Mouse (Mus musculus): ENCODE data around the gene Mlh1. TPM values are rescaled to one million over a fixed set of nuclear protein-coding genes. Genes with fewer than 3 reads are reported as not detected.

Mlh1 gene
- polyA plus RNA-seq, 1 experiment, result 44.4 TPM

DNA sequence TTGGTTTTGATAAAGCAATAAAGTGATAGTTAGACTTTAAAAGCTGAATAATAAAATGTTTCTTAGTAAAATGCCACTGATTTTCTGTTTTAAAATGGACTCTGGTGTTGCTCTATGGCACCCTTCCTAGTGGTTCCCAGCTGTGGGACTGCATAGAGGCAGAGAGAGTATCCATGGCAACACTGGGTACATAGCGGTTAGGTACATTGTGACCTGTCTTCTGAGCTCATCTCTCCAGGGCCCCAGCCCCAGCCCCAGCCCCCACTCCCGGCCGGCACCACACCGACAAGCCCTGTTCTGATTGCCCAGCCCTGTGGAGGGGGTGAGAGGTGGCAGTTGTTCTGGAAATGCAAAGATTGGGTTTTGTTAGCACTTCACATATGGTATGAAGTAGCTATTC is 86.7 kb downstream of the Mlh1 start:
- no peak overlapping the region for H3K27ac ChIP-seq (ENCODE audit: insufficient read depth, low read length)
- peaks cover 7% of the 10 kb centered on the region for H3K4me1 ChIP-seq (ENCODE audit: control insufficient read depth, insufficient read depth, low read length)
- no peak overlapping the region for H3K4me3 ChIP-seq (ENCODE audit: insufficient read depth, low read length)
- TF ChIP-seq CTCF (IDR thresholded peaks at IDR 0.05; ENCODE audit: borderline replicate concordance, insufficient read depth, low read length) (no peak), POLR2A (IDR thresholded peaks at IDR 0.05; ENCODE audit: low read depth, low read length) (no peak)

DNA sequence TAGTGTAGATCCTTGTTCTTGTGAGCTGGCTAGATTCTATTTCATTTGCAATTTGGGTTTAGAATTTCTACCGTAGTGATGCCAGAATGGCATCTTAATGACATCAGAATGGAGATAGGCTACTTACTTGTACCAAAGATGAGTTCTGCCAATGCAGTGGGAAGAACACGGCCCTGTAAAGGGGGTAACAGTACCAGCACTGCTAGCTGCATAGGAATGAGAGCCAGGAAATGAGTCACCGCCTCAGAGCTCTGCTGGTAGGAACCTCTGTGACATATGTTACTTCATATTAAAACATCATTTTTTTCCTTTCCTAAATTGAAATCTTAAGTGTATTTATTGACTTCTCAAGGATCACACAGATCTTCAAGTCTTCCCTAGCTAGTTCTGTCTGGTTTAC is 89.4 kb downstream of the Mlh1 start:
- TF ChIP-seq POLR2A (IDR thresholded peaks at IDR 0.05; ENCODE audit: low read depth, low read length), result no peak
- no peak for TF ChIP-seq CTCF (IDR thresholded peaks at IDR 0.05; ENCODE audit: borderline replicate concordance, insufficient read depth, low read length)
- no peak overlapping the region for H3K4me3 ChIP-seq (ENCODE audit: insufficient read depth, low read length)
- H3K27ac ChIP-seq (ENCODE audit: insufficient read depth, low read length), result peak overlapping the region; percentile 25; the same call in 1 of the 2 replicates
- H3K4me1 ChIP-seq (ENCODE audit: control insufficient read depth, insufficient read depth, low read length), result peaks cover 7% of the 10 kb centered on the region

DNA sequence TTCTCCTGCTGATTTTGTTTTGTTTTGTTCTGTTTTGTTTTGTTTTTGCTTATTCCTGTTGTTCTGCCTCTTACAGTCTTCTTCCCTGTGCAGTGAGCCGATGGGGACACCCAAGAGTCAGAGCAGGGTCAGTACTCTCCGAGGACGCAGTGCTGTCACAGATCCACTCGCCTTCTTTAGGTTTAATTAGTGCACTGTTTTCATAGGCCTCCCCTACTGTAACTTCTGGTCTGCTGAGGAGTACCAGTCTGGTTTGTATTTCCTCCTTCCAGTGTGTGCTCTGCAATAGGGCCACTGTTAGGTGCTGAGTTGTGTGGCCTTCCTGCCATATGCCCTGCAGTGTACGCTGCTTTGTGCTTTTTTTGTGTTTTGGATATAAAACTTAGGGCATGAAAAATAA is 92.6 kb downstream of the Mlh1 start:
- TF ChIP-seq CTCF (IDR thresholded peaks at IDR 0.05; ENCODE audit: borderline replicate concordance, insufficient read depth, low read length), result no peak
- no peak for TF ChIP-seq POLR2A (IDR thresholded peaks at IDR 0.05; ENCODE audit: low read depth, low read length)
- Histone ChIP-seq H3K27ac (ENCODE audit: insufficient read depth, low read length) (no peak overlapping the region), H3K4me1 (ENCODE audit: control insufficient read depth, insufficient read depth, low read length) (peaks cover 7% of the 10 kb centered on the region), H3K4me3 (ENCODE audit: insufficient read depth, low read length) (no peak overlapping the region)

Other genes with a start within 250 kb of the Mlh1 start
- gene Ccrl2, start 214.3 kb downstream of the Mlh1 start, polyA plus RNA-seq (2011; ENCODE audit: insufficient read length, low read depth, missing spikeins), result not detected in 2 replicates
- gene Lrrfip2, start 154.2 kb downstream of the Mlh1 start, polyA plus RNA-seq (2011; ENCODE audit: insufficient read length, low read depth, missing spikeins), result 39.2 and 41.3 TPM in 2 replicates
- 33.9 and 36.6 TPM in 2 replicates for gene Epm2aip1, start 138 bp upstream of the Mlh1 start, polyA plus RNA-seq (2011; ENCODE audit: insufficient read length, low read depth, missing spikeins)
- not detected in 2 replicates for gene Trank1, start 39.9 kb upstream of the Mlh1 start, polyA plus RNA-seq (2011; ENCODE audit: insufficient read length, low read depth, missing spikeins)
- not detected in 2 replicates for gene Dclk3, start 167.3 kb upstream of the Mlh1 start, polyA plus RNA-seq (2011; ENCODE audit: insufficient read length, low read depth, missing spikeins)